ENCODE assay signal across 9 mouse cellular contexts in genomic region chr15:3423177-3423576, GRCm38 (mm10).
DNase-seq lines count a peak whose midpoint lies in the region; ATAC-seq lines count a peak whose summit lies in the region.
"Had no signal": no experiment of that assay in that cellular context is flagged by ENCODE, and none has a peak within 500 bp of the region (broad histone marks: within the 10 kb centered on the region; RNA-seq: fewer than 3 reads in every experiment).

No protein-coding gene starts in this region.

- H3K27me3 ChIP-seq in limb, embryonic 13.5 days, result no peaks in the 10 kb centered on the region
- no peaks in the 10 kb centered on the region for H3K27me3 ChIP-seq in limb, embryonic 10.5 days (ENCODE audit: low read depth, poor library complexity, severe bottlenecking)
- H3K27me3 ChIP-seq in heart, embryonic 15.5 days, result no peaks in the 10 kb centered on the region
- no peaks in the 10 kb centered on the region for H3K27me3 ChIP-seq in midbrain, embryonic 15.5 days (replicated peaks)
- H3K27me3 ChIP-seq: hindbrain, embryonic 15.5 days; megakaryocyte, embryonic 14.5 days had no signal

- WGBS in limb, embryonic 13.5 days, result 47% methylated on average over 4 of the region's 4 CpGs
- 82% methylated on average over 4 of the region's 4 CpGs for WGBS in limb, embryonic 10.5 days
- WGBS in heart, embryonic 15.5 days, result 27% methylated on average over 4 of the region's 4 CpGs
- 48% methylated on average over 4 of the region's 4 CpGs for WGBS in midbrain, embryonic 15.5 days

- DNase-seq in limb, embryonic 10.5 days (ENCODE audit: low spot score), result no peak
- peak; percentile 56 for DNase-seq in gastrocnemius, adult 18-20 months (ENCODE audit: low spot score)
- no peak for DNase-seq in layer of hippocampus, adult 9-11 months
- no peak for DNase-seq in ovary, postnatal 10 days (ENCODE audit: low spot score)

- H3K36me3 ChIP-seq in limb, embryonic 13.5 days, result no peaks in the 10 kb centered on the region
- no peaks in the 10 kb centered on the region for H3K36me3 ChIP-seq in limb, embryonic 10.5 days
- no peaks in the 10 kb centered on the region for H3K36me3 ChIP-seq in heart, embryonic 15.5 days
- H3K36me3 ChIP-seq in midbrain, embryonic 15.5 days (replicated peaks), result no peaks in the 10 kb centered on the region
- H3K36me3 ChIP-seq: hindbrain, embryonic 15.5 days had no signal

- no peak overlapping the region for H3K9ac ChIP-seq in limb, embryonic 13.5 days
- no peak overlapping the region for H3K9ac ChIP-seq in heart, embryonic 15.5 days
- no peak overlapping the region for H3K9ac ChIP-seq in midbrain, embryonic 15.5 days
- H3K9ac ChIP-seq: hindbrain, embryonic 15.5 days had no signal

- H3K9me3 ChIP-seq in limb, embryonic 13.5 days, result no peaks in the 10 kb centered on the region
- no peaks in the 10 kb centered on the region for H3K9me3 ChIP-seq in limb, embryonic 10.5 days (replicated peaks)
- H3K9me3 ChIP-seq in heart, embryonic 15.5 days (replicated peaks), result no peaks in the 10 kb centered on the region
- H3K9me3 ChIP-seq in midbrain, embryonic 15.5 days, result no peaks in the 10 kb centered on the region
- H3K9me3 ChIP-seq: hindbrain, embryonic 15.5 days; megakaryocyte, embryonic 14.5 days had no signal

- ATAC-seq in limb, embryonic 13.5 days (ENCODE audit: low FRiP score, low read depth), result peak; percentile 75
- ATAC-seq in heart, embryonic 15.5 days (replicated peaks; ENCODE audit: insufficient number of reproducible peaks, insufficient read depth, low FRiP score, low read depth), result no peak
- peak; percentile 52; the same call in 1 of the 2 replicates for ATAC-seq in midbrain, embryonic 15.5 days (replicated peaks)

- no peak overlapping the region for H3K4me2 ChIP-seq in limb, embryonic 13.5 days (replicated peaks)
- H3K4me2 ChIP-seq in heart, embryonic 15.5 days, result peak overlapping the region; percentile 33
- no peak overlapping the region for H3K4me2 ChIP-seq in midbrain, embryonic 15.5 days
- H3K4me2 ChIP-seq: hindbrain, embryonic 15.5 days had no signal

- H3K4me3 ChIP-seq in limb, embryonic 13.5 days, result no peak overlapping the region
- H3K4me3 ChIP-seq in limb, embryonic 10.5 days, result no peak overlapping the region
- H3K4me3 ChIP-seq in heart, embryonic 15.5 days, result no peak overlapping the region
- H3K4me3 ChIP-seq in midbrain, embryonic 15.5 days, result no peak overlapping the region
- H3K4me3 ChIP-seq: hindbrain, embryonic 15.5 days; megakaryocyte, embryonic 14.5 days had no signal

- peaks cover 26% of the 10 kb centered on the region for H3K4me1 ChIP-seq in limb, embryonic 13.5 days
- peaks cover 13% of the 10 kb centered on the region for H3K4me1 ChIP-seq in limb, embryonic 10.5 days
- peaks cover 34% of the 10 kb centered on the region for H3K4me1 ChIP-seq in heart, embryonic 15.5 days (replicated peaks)
- no peaks in the 10 kb centered on the region for H3K4me1 ChIP-seq in midbrain, embryonic 15.5 days
- H3K4me1 ChIP-seq: hindbrain, embryonic 15.5 days; megakaryocyte, embryonic 14.5 days had no signal

- H3K27ac ChIP-seq in limb, embryonic 13.5 days, result no peak overlapping the region
- no peak overlapping the region for H3K27ac ChIP-seq in limb, embryonic 10.5 days
- peak overlapping the region; percentile 63 for H3K27ac ChIP-seq in heart, embryonic 15.5 days
- H3K27ac ChIP-seq in midbrain, embryonic 15.5 days, result no peak overlapping the region
- H3K27ac ChIP-seq: hindbrain, embryonic 15.5 days had no signal
